Mouse (Mus musculus): ENCODE results near the gene Pou2f3.

GRCm38 (mm10) chr9:43230886-43231285 lies 20.7 kb upstream of the Pou2f3 start:
- TF ChIP-seq POLR2A (IDR thresholded peaks at IDR 0.05; ENCODE audit: extremely low read depth, insufficient read depth, low read length): no peak
- TF ChIP-seq CTCF (IDR thresholded peaks at IDR 0.05; ENCODE audit: extremely low read depth, insufficient read depth, low read length): no peak
